Mouse (Mus musculus): ENCODE measurements at regions not wholly inside any gene's neighbourhood (a gene's known extent, or its start where the extent isn't known, plus 50 kb on each side); places are given as distances from the start of the nearest gene placed in this dataset. TPM values are rescaled to one million over a fixed set of nuclear protein-coding genes. Genes with fewer than 3 reads are reported as not detected.

Small RNA genes in the stretch of these regions (microRNA-seq; reads per million reads assigned to microRNA genes)
- not detected for gene Mir8117 (ENCODE audit: borderline number of aligned reads)
